Mouse (Mus musculus): Measurements from ENCODE around the gene Wdr31. TPM values are rescaled to one million over a fixed set of nuclear protein-coding genes. Genes with fewer than 3 reads are reported as not detected.

Gene Wdr31
- polyA plus RNA-seq, 1 experiment from 2014 or later, result 17.3 TPM

DNA sequence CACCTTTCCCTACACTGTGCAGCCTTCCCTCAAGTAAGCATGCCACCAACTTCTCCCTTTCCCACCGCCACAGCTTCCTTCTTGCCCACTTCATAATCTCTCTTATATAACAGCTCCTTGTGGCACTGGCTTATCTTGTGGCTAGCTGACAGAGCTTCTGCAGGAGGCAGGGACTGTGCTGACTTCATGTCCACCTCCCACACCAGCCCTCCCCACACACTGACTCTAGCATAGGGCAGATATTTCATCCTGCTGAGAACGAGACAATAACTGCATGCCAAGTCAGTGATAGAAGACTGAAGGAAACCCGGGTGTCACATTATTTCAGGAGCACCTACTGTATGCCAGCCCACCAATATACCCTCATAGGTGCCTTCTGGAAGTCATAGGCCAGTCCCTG is 44.8 kb upstream of the Wdr31 start:
- Histone ChIP-seq H3K4me1 (ENCODE audit: control insufficient read depth, insufficient read depth, low read length) (peaks cover 16% of the 10 kb centered on the region), H3K4me3 (ENCODE audit: low read depth, low read length) (no peak overlapping the region), H3K4me2 (ENCODE audit: low read length) (no peak overlapping the region), H3K9ac (ENCODE audit: low read depth, low read length) (no peak overlapping the region), H3K27me3 (ENCODE audit: control insufficient read depth, insufficient read depth, low read depth, low read length) (no peaks in the 10 kb centered on the region), H3K36me3 (ENCODE audit: control insufficient read depth, insufficient read depth, low read length) (peaks cover 16% of the 10 kb centered on the region), H3K9me3 (replicated peaks; ENCODE audit: control insufficient read depth, low read length, poor library complexity, severe bottlenecking) (no peaks in the 10 kb centered on the region), H3K27ac (ENCODE audit: low read length) (no peak overlapping the region)
- 88% methylated on average over 3 of the region's 3 CpGs for WGBS
- no peak for ATAC-seq

DNA sequence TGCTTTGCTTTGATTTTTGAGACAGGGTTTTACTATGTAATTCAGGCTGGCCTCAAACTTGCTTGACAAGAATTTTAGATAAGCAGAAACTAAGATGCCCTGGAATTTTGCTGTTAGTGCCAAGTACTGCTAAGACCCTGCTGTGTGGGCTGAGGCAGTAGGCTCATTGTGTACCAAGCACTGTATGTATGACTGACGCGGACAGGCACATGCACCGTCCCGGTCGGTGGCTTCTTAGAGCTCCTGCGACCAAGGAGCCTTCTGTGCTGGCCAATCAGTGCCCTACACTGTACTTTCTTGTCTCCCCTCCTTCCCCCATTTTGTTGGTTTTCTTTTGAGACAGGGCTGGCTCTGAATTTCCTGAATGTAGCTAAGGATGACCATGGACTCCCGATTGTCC is 44.3 kb upstream of the Wdr31 start:
- ATAC-seq, result no peak
- no peak overlapping the region for H3K4me3 ChIP-seq (ENCODE audit: low read depth, low read length)
- H3K4me2 ChIP-seq (ENCODE audit: low read length), result no peak overlapping the region
- 78% methylated on average over 7 of the region's 7 CpGs for WGBS
- no peak overlapping the region for H3K27ac ChIP-seq (ENCODE audit: low read length)
- peaks cover 19% of the 10 kb centered on the region for H3K36me3 ChIP-seq (ENCODE audit: control insufficient read depth, insufficient read depth, low read length)
- no peak overlapping the region for H3K9ac ChIP-seq (ENCODE audit: low read depth, low read length)
- no peaks in the 10 kb centered on the region for H3K9me3 ChIP-seq (replicated peaks; ENCODE audit: control insufficient read depth, low read length, poor library complexity, severe bottlenecking)
- no peaks in the 10 kb centered on the region for H3K27me3 ChIP-seq (ENCODE audit: control insufficient read depth, insufficient read depth, low read depth, low read length)
- peaks cover 13% of the 10 kb centered on the region for H3K4me1 ChIP-seq (ENCODE audit: control insufficient read depth, insufficient read depth, low read length)

DNA sequence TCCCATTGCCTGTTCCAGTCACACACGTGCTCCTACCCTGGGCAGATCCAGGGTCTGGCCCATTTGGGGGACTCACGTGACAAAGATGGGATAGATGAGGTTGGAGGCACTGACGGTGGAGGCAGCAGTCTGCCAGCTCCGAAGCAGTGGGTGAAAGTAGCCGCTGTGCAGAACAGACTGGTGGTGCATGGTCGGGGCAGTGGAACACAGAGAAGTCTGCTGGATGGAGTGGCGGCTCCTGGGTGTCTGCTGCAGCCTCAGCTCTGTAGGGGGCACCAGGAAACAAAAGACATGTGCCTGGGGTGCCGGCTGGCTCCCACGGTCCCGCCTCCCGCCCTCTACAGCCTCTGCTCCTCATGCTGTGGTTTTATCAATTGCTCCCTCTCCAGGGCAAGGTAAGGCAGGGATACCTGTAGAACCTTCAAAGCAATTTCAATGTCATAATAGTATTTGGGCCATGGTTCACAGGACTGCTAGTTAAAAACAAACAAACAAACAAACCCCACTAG is 43.4 kb upstream of the Wdr31 start:
- Histone ChIP-seq H3K4me1 (ENCODE audit: control insufficient read depth, insufficient read depth, low read length) (peaks cover 11% of the 10 kb centered on the region), H3K4me3 (ENCODE audit: low read depth, low read length) (no peak overlapping the region), H3K9ac (ENCODE audit: low read depth, low read length) (no peak overlapping the region), H3K36me3 (ENCODE audit: control insufficient read depth, insufficient read depth, low read length) (peaks cover 26% of the 10 kb centered on the region), H3K27me3 (ENCODE audit: control insufficient read depth, insufficient read depth, low read depth, low read length) (no peaks in the 10 kb centered on the region), H3K9me3 (replicated peaks; ENCODE audit: control insufficient read depth, low read length, poor library complexity, severe bottlenecking) (no peaks in the 10 kb centered on the region), H3K4me2 (ENCODE audit: low read length) (no peak overlapping the region), H3K27ac (ENCODE audit: low read length) (no peak overlapping the region)
- 51% methylated on average over 11 of the region's 11 CpGs for WGBS
- no peak for ATAC-seq

DNA sequence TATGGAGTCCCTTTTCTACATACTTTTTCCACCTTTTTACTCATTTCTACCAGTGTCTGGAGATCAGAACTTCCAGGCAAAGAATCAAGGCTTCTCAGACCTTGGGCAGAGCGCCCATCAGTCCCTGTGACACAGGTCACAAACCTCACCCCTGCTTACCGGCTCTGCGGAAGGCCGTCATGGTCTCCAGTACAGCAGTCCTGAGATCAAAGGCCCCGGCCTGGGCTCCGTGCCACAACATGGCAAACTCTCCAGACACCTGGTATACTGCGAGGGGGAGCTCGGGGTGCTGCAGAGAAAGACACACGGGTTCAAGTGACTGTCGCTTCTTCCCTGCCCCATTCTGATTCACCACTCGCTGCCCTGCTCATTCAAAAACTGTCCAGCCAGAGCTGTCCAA is 39.2 kb upstream of the Wdr31 start:
- no peak overlapping the region for H3K9ac ChIP-seq (ENCODE audit: low read depth, low read length)
- H3K4me3 ChIP-seq (ENCODE audit: low read depth, low read length), result no peak overlapping the region
- no peaks in the 10 kb centered on the region for H3K9me3 ChIP-seq (replicated peaks; ENCODE audit: control insufficient read depth, low read length, poor library complexity, severe bottlenecking)
- ATAC-seq, result no peak
- no peak overlapping the region for H3K27ac ChIP-seq (ENCODE audit: low read length)
- no peak overlapping the region for H3K4me2 ChIP-seq (ENCODE audit: low read length)
- no peaks in the 10 kb centered on the region for H3K27me3 ChIP-seq (ENCODE audit: control insufficient read depth, insufficient read depth, low read depth, low read length)
- no peaks in the 10 kb centered on the region for H3K4me1 ChIP-seq (ENCODE audit: control insufficient read depth, insufficient read depth, low read length)
- 91% methylated on average over 11 of the region's 11 CpGs for WGBS
- peaks cover 36% of the 10 kb centered on the region for H3K36me3 ChIP-seq (ENCODE audit: control insufficient read depth, insufficient read depth, low read length)

DNA sequence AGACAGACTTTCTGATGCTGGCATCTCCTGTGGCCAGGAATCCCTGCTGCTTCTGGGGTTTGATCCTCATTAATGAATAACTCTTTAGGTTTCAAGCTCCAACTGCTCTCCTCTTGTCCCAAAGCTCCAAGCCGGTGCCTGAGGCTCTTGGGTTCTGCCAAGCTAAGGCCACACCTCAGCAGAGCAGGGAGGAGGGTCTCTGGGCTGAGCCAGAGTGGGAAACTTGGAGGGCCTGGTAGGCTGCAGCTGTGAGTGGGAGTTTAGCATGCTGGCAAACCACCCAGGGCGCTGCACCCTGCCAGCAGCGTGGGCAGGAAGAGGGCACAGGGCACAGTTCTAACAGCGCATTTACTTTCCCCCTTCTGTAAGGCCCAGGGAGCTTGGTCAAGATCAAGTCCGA is 38.1 kb upstream of the Wdr31 start:
- no peak for ATAC-seq
- Histone ChIP-seq H3K9ac (ENCODE audit: low read depth, low read length) (no peak overlapping the region), H3K4me2 (ENCODE audit: low read length) (no peak overlapping the region), H3K9me3 (replicated peaks; ENCODE audit: control insufficient read depth, low read length, poor library complexity, severe bottlenecking) (no peaks in the 10 kb centered on the region), H3K4me1 (ENCODE audit: control insufficient read depth, insufficient read depth, low read length) (no peaks in the 10 kb centered on the region), H3K27me3 (ENCODE audit: control insufficient read depth, insufficient read depth, low read depth, low read length) (no peaks in the 10 kb centered on the region), H3K4me3 (ENCODE audit: low read depth, low read length) (no peak overlapping the region), H3K27ac (ENCODE audit: low read length) (no peak overlapping the region), H3K36me3 (ENCODE audit: control insufficient read depth, insufficient read depth, low read length) (peaks cover 36% of the 10 kb centered on the region)
- 94% methylated on average over 5 of the region's 5 CpGs for WGBS

DNA sequence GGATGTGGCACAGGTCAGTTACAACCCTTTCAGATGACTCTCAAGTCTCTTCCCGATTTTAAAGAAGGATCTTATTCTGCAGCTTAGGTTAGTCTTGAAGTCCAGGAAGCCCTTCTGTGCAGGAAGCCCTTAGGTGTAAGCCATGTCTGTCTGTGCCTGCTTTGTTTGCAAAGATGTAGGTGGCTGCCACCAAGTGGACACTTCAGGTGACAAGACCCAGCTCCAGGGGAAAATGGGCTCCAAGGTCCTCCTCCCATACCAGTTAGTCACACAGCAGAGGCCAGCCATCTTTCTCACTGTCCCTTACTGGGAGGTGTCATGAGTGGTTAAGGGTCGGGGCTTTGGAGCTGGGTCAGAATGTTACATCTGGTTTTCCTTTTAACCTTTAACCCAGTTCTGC is 36.1 kb upstream of the Wdr31 start:
- Histone ChIP-seq H3K4me2 (ENCODE audit: low read length) (no peak overlapping the region), H3K27me3 (ENCODE audit: control insufficient read depth, insufficient read depth, low read depth, low read length) (no peaks in the 10 kb centered on the region), H3K27ac (ENCODE audit: low read length) (no peak overlapping the region), H3K9ac (ENCODE audit: low read depth, low read length) (no peak overlapping the region), H3K4me3 (ENCODE audit: low read depth, low read length) (no peak overlapping the region), H3K9me3 (replicated peaks; ENCODE audit: control insufficient read depth, low read length, poor library complexity, severe bottlenecking) (no peaks in the 10 kb centered on the region), H3K4me1 (ENCODE audit: control insufficient read depth, insufficient read depth, low read length) (no peaks in the 10 kb centered on the region; the same call in 1 of the 2 replicates), H3K36me3 (ENCODE audit: control insufficient read depth, insufficient read depth, low read length) (peaks cover 26% of the 10 kb centered on the region)
- 77% methylated on average over 2 of the region's 2 CpGs for WGBS
- ATAC-seq, result no peak

DNA sequence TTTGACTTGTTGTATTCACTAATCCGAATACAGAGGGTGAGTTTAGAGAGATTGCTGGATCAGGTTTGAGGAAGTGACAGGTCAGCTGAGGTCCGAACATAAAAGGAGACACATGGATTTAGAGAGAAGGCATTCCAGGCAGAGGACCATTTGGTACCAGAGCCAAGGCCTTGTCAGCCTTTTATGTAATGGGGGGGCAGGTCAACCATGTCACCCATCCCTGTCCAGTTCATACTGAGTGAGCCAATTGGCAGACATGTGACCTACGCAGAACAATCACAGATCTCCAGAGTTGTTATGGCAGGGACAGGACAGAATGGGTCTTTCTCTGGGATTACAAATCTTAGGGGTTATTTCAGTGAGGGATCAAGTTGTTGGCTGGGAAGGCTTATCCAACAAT is 35.3 kb upstream of the Wdr31 start:
- H3K9me3 ChIP-seq (replicated peaks; ENCODE audit: control insufficient read depth, low read length, poor library complexity, severe bottlenecking), result no peaks in the 10 kb centered on the region
- no peak overlapping the region for H3K4me2 ChIP-seq (ENCODE audit: low read length)
- no peaks in the 10 kb centered on the region for H3K27me3 ChIP-seq (ENCODE audit: control insufficient read depth, insufficient read depth, low read depth, low read length)
- peaks cover 25% of the 10 kb centered on the region for H3K36me3 ChIP-seq (ENCODE audit: control insufficient read depth, insufficient read depth, low read length)
- no peak overlapping the region for H3K9ac ChIP-seq (ENCODE audit: low read depth, low read length)
- H3K4me1 ChIP-seq (ENCODE audit: control insufficient read depth, insufficient read depth, low read length), result peaks cover 3% of the 10 kb centered on the region; the same call in 1 of the 2 replicates
- no peak overlapping the region for H3K27ac ChIP-seq (ENCODE audit: low read length)
- no peak for ATAC-seq
- no peak overlapping the region for H3K4me3 ChIP-seq (ENCODE audit: low read depth, low read length)
- WGBS, result 93% methylated on average over 3 of the region's 3 CpGs

DNA sequence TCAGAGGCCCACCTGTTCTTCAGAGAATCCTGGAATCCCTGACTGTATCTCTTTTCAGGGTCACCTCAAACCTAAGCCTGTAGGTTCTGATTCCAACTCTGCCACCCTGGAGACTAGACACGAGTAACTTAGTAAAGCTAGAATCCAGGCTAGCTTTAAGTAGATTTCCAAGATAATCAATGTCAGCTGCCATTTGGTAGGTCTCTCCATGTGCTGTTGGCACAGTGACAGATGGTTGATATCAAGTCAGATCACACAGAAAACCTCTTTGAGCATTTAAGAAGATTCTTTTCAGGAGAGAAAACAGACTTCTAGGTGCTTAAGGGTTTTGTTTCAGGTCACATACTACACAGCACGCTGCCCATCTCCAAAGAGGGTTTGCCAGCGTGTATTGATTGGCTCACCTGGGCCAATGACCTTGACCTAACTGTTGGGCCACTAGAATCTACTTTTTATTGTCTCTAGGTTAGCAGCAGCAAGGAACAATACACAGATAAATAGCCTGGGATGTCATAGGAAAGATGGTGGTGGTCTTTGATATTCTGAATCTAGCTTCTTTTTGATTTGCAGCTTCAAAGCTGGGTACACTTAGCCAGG is 32.8 kb upstream of the Wdr31 start, which contains the start of gene Hdhd3:
Hdhd3 (minus strand) TSS at position 94 of the 597 bp plus-strand sequence.
- Histone ChIP-seq H3K9ac (ENCODE audit: low read depth, low read length) (peak within 1 kb of the TSS; percentile 83), H3K36me3 (ENCODE audit: control insufficient read depth, insufficient read depth, low read length) (peaks cover 12% of the 10 kb centered on the region), H3K27me3 (ENCODE audit: control insufficient read depth, insufficient read depth, low read depth, low read length) (no peaks in the 10 kb centered on the region), H3K4me2 (ENCODE audit: low read length) (peak within 1 kb of the TSS; percentile 78), H3K4me3 (ENCODE audit: low read depth, low read length) (peak within 1 kb of the TSS; percentile 77), H3K9me3 (replicated peaks; ENCODE audit: control insufficient read depth, low read length, poor library complexity, severe bottlenecking) (no peaks in the 10 kb centered on the region), H3K4me1 (ENCODE audit: control insufficient read depth, insufficient read depth, low read length) (peaks cover 8% of the 10 kb centered on the region; the same call in 1 of the 2 replicates), H3K27ac (ENCODE audit: low read length) (peak within 1 kb of the TSS; percentile 65; the same call in 1 of the 2 replicates)
- no peak for ATAC-seq
- WGBS, result 85% methylated on average over 3 of the region's 3 CpGs

DNA sequence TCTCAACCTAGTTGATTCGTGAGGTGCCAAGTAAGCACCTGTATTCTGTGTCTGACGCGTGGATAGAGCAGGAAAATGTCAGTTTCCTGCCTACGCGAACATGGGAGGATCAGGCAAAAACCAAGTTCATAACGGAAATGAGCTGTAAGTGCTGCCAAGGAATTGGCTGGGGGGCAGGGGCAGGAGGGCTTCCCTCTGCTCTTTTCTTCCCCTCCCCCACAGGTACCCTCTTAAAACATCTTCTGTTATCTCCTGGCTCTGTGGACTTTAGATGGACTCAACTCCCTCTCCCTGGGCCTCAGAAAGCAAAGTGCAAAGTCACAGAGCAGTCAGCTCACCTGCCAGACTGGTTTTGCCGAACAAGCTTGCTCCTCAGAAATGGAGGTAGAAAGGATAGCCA is 32.3 kb upstream of the Wdr31 start:
- no peak for ATAC-seq
- Histone ChIP-seq H3K9me3 (replicated peaks; ENCODE audit: control insufficient read depth, low read length, poor library complexity, severe bottlenecking) (no peaks in the 10 kb centered on the region), H3K4me3 (ENCODE audit: low read depth, low read length) (no peak overlapping the region), H3K4me2 (ENCODE audit: low read length) (no peak overlapping the region), H3K36me3 (ENCODE audit: control insufficient read depth, insufficient read depth, low read length) (peaks cover 12% of the 10 kb centered on the region; the same call in 1 of the 2 replicates), H3K4me1 (ENCODE audit: control insufficient read depth, insufficient read depth, low read length) (peaks cover 8% of the 10 kb centered on the region; the same call in 1 of the 2 replicates), H3K27ac (ENCODE audit: low read length) (no peak overlapping the region), H3K27me3 (ENCODE audit: control insufficient read depth, insufficient read depth, low read depth, low read length) (no peaks in the 10 kb centered on the region), H3K9ac (ENCODE audit: low read depth, low read length) (no peak overlapping the region)
- 76% methylated on average over 7 of the region's 7 CpGs for WGBS
